8 mouse cellular contexts compared by ENCODE assay signal in the genomic region with DNA sequence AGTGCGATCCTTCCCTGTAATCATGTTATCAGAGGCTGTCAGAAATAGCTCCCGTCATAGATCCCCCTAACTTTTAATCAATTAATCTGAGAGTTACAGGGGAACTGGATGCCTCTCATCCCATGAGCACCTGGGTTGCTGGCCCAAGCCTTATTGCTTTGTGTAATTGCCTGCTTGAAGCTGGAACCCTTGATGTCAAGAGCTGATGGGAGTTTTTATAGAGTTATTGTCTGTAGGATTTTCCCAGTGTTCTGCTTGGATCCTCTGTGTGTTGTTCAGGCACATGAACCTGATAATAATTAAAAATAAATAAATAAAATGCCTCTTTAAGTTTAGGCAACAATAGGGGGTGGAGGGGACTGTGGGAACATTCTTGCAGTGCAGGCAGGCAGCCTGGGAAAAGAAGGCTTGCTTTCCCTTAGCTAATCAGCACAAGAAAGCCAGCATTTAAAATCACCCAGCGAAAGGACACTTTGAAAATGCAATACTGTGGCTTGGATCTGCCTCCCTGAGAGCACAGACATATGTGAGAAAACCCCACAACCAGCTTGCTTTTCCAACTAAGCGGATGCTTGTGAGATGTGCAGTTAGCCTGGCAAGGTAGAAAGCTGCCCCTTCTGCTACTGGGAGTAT. TPM values are rescaled to one million over a fixed set of nuclear protein-coding genes. Genes with fewer than 3 reads are reported as not detected.
DNase-seq lines count a peak whose midpoint lies in the region; ATAC-seq lines count a peak whose summit lies in the region.

No protein-coding gene starts in this region.

- H3K9ac ChIP-seq in kidney, embryonic 14.5 days (ENCODE audit: low read depth, low read length): no peak overlapping the region
- H3K9ac ChIP-seq in hindbrain, embryonic 12.5 days: no peak overlapping the region
- H3K9ac ChIP-seq in midbrain, embryonic 16.5 days (ENCODE audit: low read depth, low read length): 0 out of 2 replicates have a peak overlapping the region, but pooled peaks have one; percentile 2

- H3K4me2 ChIP-seq in kidney, embryonic 14.5 days (replicated peaks; ENCODE audit: low read depth, low read length): no peak overlapping the region
- H3K4me2 ChIP-seq in hindbrain, embryonic 12.5 days (replicated peaks): 0 out of 2 replicates have a peak overlapping the region, but pooled peaks have one; percentile 0
- no peak overlapping the region for H3K4me2 ChIP-seq in midbrain, embryonic 16.5 days (ENCODE audit: low read length)

- peak overlapping the region; percentile 21; the same call in 1 of the 2 replicates for H3K27ac ChIP-seq in kidney, embryonic 14.5 days (ENCODE audit: low read depth, low read length)
- H3K27ac ChIP-seq in hindbrain, embryonic 12.5 days: peak overlapping the region; percentile 79
- peak overlapping the region; percentile 65; the same call in 1 of the 2 replicates for H3K27ac ChIP-seq in midbrain, embryonic 16.5 days (ENCODE audit: low read length)

- no peaks in the 10 kb centered on the region for H3K27me3 ChIP-seq in kidney, embryonic 14.5 days (ENCODE audit: control insufficient read depth, insufficient read depth, low read length)
- H3K27me3 ChIP-seq in hindbrain, embryonic 12.5 days: no peaks in the 10 kb centered on the region
- no peaks in the 10 kb centered on the region for H3K27me3 ChIP-seq in midbrain, embryonic 16.5 days (ENCODE audit: control insufficient read depth, insufficient read depth, low read depth, low read length)

- peaks cover 75% of the 10 kb centered on the region for H3K4me1 ChIP-seq in kidney, embryonic 14.5 days (ENCODE audit: control insufficient read depth, insufficient read depth, low read length)
- H3K4me1 ChIP-seq in hindbrain, embryonic 12.5 days: peaks cover 77% of the 10 kb centered on the region
- peaks cover 40% of the 10 kb centered on the region for H3K4me1 ChIP-seq in midbrain, embryonic 16.5 days (ENCODE audit: control insufficient read depth, insufficient read depth, low read length)

- WGBS in kidney, embryonic 14.5 days: 58% methylated on average over 4 of the region's 4 CpGs
- 32% methylated on average over 4 of the region's 4 CpGs for WGBS in hindbrain, embryonic 12.5 days
- WGBS in midbrain, embryonic 16.5 days: 10% methylated on average over 4 of the region's 4 CpGs

- no peak for ATAC-seq in kidney, embryonic 14.5 days (ENCODE audit: low FRiP score, low TSS enrichment)
- ATAC-seq in hindbrain, embryonic 12.5 days (ENCODE audit: low FRiP score): peak; percentile 70
- ATAC-seq in midbrain, embryonic 16.5 days: peak; percentile 43

- no peaks in the 10 kb centered on the region for H3K9me3 ChIP-seq in kidney, embryonic 14.5 days (ENCODE audit: control insufficient read depth, low read length)
- no peaks in the 10 kb centered on the region for H3K9me3 ChIP-seq in hindbrain, embryonic 12.5 days (replicated peaks)
- H3K9me3 ChIP-seq in midbrain, embryonic 16.5 days (replicated peaks; ENCODE audit: control insufficient read depth, low read length, poor library complexity, severe bottlenecking): no peaks in the 10 kb centered on the region

- no peaks in the 10 kb centered on the region for H3K36me3 ChIP-seq in kidney, embryonic 14.5 days (ENCODE audit: control insufficient read depth, insufficient read depth, low read length)
- H3K36me3 ChIP-seq in hindbrain, embryonic 12.5 days: no peaks in the 10 kb centered on the region
- H3K36me3 ChIP-seq in midbrain, embryonic 16.5 days (ENCODE audit: control insufficient read depth, insufficient read depth, low read length): no peaks in the 10 kb centered on the region

- H3K4me3 ChIP-seq in kidney, embryonic 14.5 days (ENCODE audit: low read length): no peak overlapping the region
- H3K4me3 ChIP-seq in hindbrain, embryonic 12.5 days: no peak overlapping the region
- H3K4me3 ChIP-seq in midbrain, embryonic 16.5 days (ENCODE audit: low read depth, low read length): no peak overlapping the region

- DNase-seq in kidney, adult 18-20 months: no peak
- DNase-seq in brain, adult 2 months (ENCODE audit: low read depth, low spot score): peak; percentile 56
- no peak for DNase-seq in thymus, adult 18-20 months
- DNase-seq in adrenal gland, adult (ENCODE audit: inconsistent age in 2 of 2, low spot score in 1 of 2): no peak
- DNase-seq in kidney, postnatal 10 days: no peak

RNA-seq across cellular contexts. Expression of gene Sept11, which starts 33.8 kb away (rescaled TPM):
- 131 and 224 TPM in 2 replicates for polyA plus RNA-seq in kidney, embryonic 14.5 days (2014; fragmentation: Nextera tagmentation; extraction: Ambion mirVana)
- polyA plus RNA-seq in hindbrain, embryonic 12.5 days (2016; fragmentation: Nextera tagmentation; extraction: Ambion mirVana): 261 and 286 TPM in 2 replicates
- 143 and 155 TPM in 2 replicates for polyA plus RNA-seq in midbrain, embryonic 16.5 days (2015; fragmentation: Nextera tagmentation; extraction: Ambion mirVana)

Comparison
In these comparisons a context has a peak if more than half of its experiments do, and no peak if none do; other contexts are left out.
1. H3K27ac ChIP-seq: peak in every context shown above with its lines; median percentile 79 in hindbrain, embryonic 12.5 days; 65 in midbrain, embryonic 16.5 days; 21 in kidney, embryonic 14.5 days.